Comparison of ENCODE assay signal across 9 mouse cellular contexts in the genomic region with DNA sequence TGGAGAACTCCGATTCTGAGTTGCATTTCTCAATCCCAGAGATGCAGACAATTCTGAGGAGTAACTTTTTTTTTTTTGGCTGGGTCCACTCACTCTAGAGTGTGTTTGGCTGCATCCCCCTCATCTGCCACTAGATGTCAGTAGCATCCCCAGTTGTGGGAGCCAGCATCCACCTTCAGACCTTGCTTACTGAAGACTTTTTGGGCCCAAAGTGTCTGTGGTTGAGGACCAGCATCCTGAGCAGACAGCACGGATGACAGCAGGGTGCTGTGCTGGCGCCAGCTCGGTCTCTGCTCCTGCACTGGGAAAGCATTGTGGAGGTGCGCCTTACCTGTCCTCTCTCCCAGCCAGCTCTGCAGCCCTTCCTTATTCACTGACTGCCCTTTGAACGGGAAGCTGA. TPM values are rescaled to one million over a fixed set of nuclear protein-coding genes. Genes with fewer than 3 reads are reported as not detected.
DNase-seq lines count a peak whose midpoint lies in the region; ATAC-seq lines count a peak whose summit lies in the region.
"Had no signal": no experiment of that assay in that cellular context is flagged by ENCODE, and none has a peak within 500 bp of the region (broad histone marks: within the 10 kb centered on the region; RNA-seq: fewer than 3 reads in every experiment).

No protein-coding gene starts in this region.

- H3K4me3 ChIP-seq in heart, embryonic 10.5 days: no peak overlapping the region
- H3K4me3 ChIP-seq in stomach, embryonic 14.5 days (ENCODE audit: low read depth, low read length): no peak overlapping the region

- DNase-seq in heart, adult 18-20 months: peak; percentile 24 to 71
- no peak for DNase-seq in heart, embryonic 10.5 days (ENCODE audit: low spot score)
- peak; percentile 78 for DNase-seq in R1 (ENCODE audit: low read depth, low spot score)
- DNase-seq in cerebellum, postnatal 14 days: peak; percentile 93 to 95
- DNase-seq in gastrocnemius, postnatal 14 days: peak; percentile 33
- DNase-seq in layer of hippocampus, postnatal 25 days (ENCODE audit: extremely low spot score in 1 of 2, low spot score in 1 of 2): peak; percentile 56 to 77
- DNase-seq in mesoderm, embryonic 11.5 days (ENCODE audit: low read depth, low spot score): peak; percentile 73

- intact Hi-C loops in gastrocnemius, postnatal 14 days (cut with DNase I; ENCODE audit: low total_unique reads): no loop called here

- no peak overlapping the region for H3K27ac ChIP-seq in heart, embryonic 10.5 days
- no peak overlapping the region for H3K27ac ChIP-seq in stomach, embryonic 14.5 days (ENCODE audit: low read length)

- no peak overlapping the region for H3K4me2 ChIP-seq in stomach, embryonic 14.5 days (replicated peaks; ENCODE audit: low read depth, low read length)

- no peak overlapping the region for H3K9ac ChIP-seq in stomach, embryonic 14.5 days (replicated peaks; ENCODE audit: low read depth, low read length)

- 37% methylated on average over 6 of the region's 6 CpGs for WGBS in heart, embryonic 10.5 days
- 33% methylated on average over 6 of the region's 6 CpGs for WGBS in stomach, embryonic 14.5 days

- H3K36me3 ChIP-seq in heart, embryonic 10.5 days: no peaks in the 10 kb centered on the region
- H3K36me3 ChIP-seq in stomach, embryonic 14.5 days (ENCODE audit: control insufficient read depth, insufficient read depth, low read length): no peaks in the 10 kb centered on the region

- 0 out of 2 replicates have a peak, but pooled peaks cover 3% of the 10 kb centered on the region for H3K27me3 ChIP-seq in heart, embryonic 10.5 days (ENCODE audit: insufficient read depth, poor library complexity, severe bottlenecking)
- no peaks in the 10 kb centered on the region for H3K27me3 ChIP-seq in stomach, embryonic 14.5 days (ENCODE audit: control insufficient read depth, insufficient read depth, low read length)
- H3K27me3 ChIP-seq: Patski had no signal

- 0 out of 2 replicates have a peak, but pooled peaks cover 5% of the 10 kb centered on the region for H3K4me1 ChIP-seq in heart, embryonic 10.5 days
- no peaks in the 10 kb centered on the region for H3K4me1 ChIP-seq in stomach, embryonic 14.5 days (ENCODE audit: control insufficient read depth, insufficient read depth, low read length)

- ATAC-seq in stomach, embryonic 14.5 days (ENCODE audit: insufficient number of reproducible peaks, insufficient read depth, low FRiP score, low read depth): 0 out of 2 replicates have a peak, but pooled peaks have one; percentile 39
- ATAC-seq: Patski had no signal

- no peaks in the 10 kb centered on the region for H3K9me3 ChIP-seq in heart, embryonic 10.5 days
- no peaks in the 10 kb centered on the region for H3K9me3 ChIP-seq in stomach, embryonic 14.5 days (ENCODE audit: control insufficient read depth, low read depth, low read length)

RNA-seq across cellular contexts. Expression of a gene that starts 42.4 kb away (rescaled TPM):
- 1 to 10 TPM; 2.7 to 3.3 TPM for total RNA-seq in heart, adult 18-20 months (2021)
- 4.2 and 4.8 TPM in 2 replicates for polyA plus RNA-seq in heart, embryonic 10.5 days (2016; fragmentation: Nextera tagmentation; extraction: Ambion mirVana)
- total RNA-seq in gastrocnemius, postnatal 14 days (2021): 1 to 10 TPM; 2.2 to 3.2 TPM
- 100 to 1,000 TPM; 683 to 696 TPM for total RNA-seq in layer of hippocampus, postnatal 25 days (2021)
- polyA plus RNA-seq in stomach, embryonic 14.5 days (2014; fragmentation: Nextera tagmentation; extraction: Ambion mirVana): 3.9 and 4.1 TPM in 2 replicates

RNA-seq across cellular contexts. Expression of a gene that starts 43.6 kb away (rescaled TPM):
- total RNA-seq in heart, adult 18-20 months (2021): 1 to 10 TPM in 1 of 2 experiments, under 1 TPM in 1; 0.90 to 1.1 TPM
- polyA plus RNA-seq in heart, embryonic 10.5 days (2016; fragmentation: Nextera tagmentation; extraction: Ambion mirVana): 3.2 and 3.7 TPM in 2 replicates
- 1 to 10 TPM; 1.2 to 1.3 TPM for total RNA-seq in gastrocnemius, postnatal 14 days (2021)
- 10 to 100 TPM; 21.7 to 27.5 TPM for total RNA-seq in layer of hippocampus, postnatal 25 days (2021)
- 2.5 and 4.0 TPM in 2 replicates for polyA plus RNA-seq in stomach, embryonic 14.5 days (2014; fragmentation: Nextera tagmentation; extraction: Ambion mirVana)

Comparison
In these comparisons a context has a peak if more than half of its experiments do, and no peak if none do; other contexts are left out.
1. RNA of a gene that starts 42.4 kb away (total RNA-seq): 683 to 696 TPM in layer of hippocampus, postnatal 25 days; 2.7 to 3.3 TPM in heart, adult 18-20 months and 2.2 to 3.2 TPM in gastrocnemius, postnatal 14 days; every median in the first group is over 100 times any median in the second.
2. RNA of a gene that starts 43.6 kb away (total RNA-seq): 21.7 to 27.5 TPM in layer of hippocampus, postnatal 25 days; 1.2 to 1.3 TPM in gastrocnemius, postnatal 14 days and 0.90 to 1.1 TPM in heart, adult 18-20 months; every median in the first group is over 10 times any median in the second.